Mouse (Mus musculus) intestine, embryonic 14.5 days (tissue): ENCODE results near the gene Gm13283. TPM values are rescaled to one million over a fixed set of nuclear protein-coding genes. Genes with fewer than 3 reads are reported as not detected.
A peak's percentile ranks its signal among the peaks of the same experiment; 100 is the strongest.
"Not testable (repeated sequence)": the region's sequence is repeated elsewhere in the genome, so short reads cannot be mapped to it uniquely, and the experiment has no call there.

Experiments
- ATAC-seq: fragments of 200-750 bp; cut with Nextera tagmentation; replicated peaks from 2 replicates; pipeline ENCODE4 v1.8.0; 2017; ENCODE audit warnings: low read depth, moderate number of reproducible peaks, moderate TSS enrichment, moderate library complexity; ENCODE audit not compliant: low FRiP score, low TSS enrichment
- DNase-seq: peaks from one replicate; pipeline ENCODE4 v3.0.0-alpha.2; 2018; ENCODE audit warnings: low spot score
- H3K27ac ChIP-seq: fragments of 300-500 bp; sonication (generic); 2 replicates; pipeline ENCODE4 v1.5.1; 2014; ENCODE audit warnings: low read depth, mild to moderate bottlenecking, control low read depth
- H3K27me3 ChIP-seq: fragments of 300-500 bp; sonication (generic); replicated peaks from 2 replicates; pipeline ENCODE4 v1.6.1; 2014; ENCODE audit warnings: low read length, control low read depth; ENCODE audit not compliant: control insufficient read depth, insufficient read depth
- H3K36me3 ChIP-seq: fragments of 300-500 bp; sonication (generic); 2 replicates; pipeline ENCODE4 v1.6.1; 2014; ENCODE audit warnings: low read length, control low read depth; ENCODE audit not compliant: control insufficient read depth, insufficient read depth
- H3K4me1 ChIP-seq: fragments of 300-500 bp; sonication (generic); replicated peaks from 2 replicates; pipeline ENCODE4 v1.6.1; 2014; ENCODE audit warnings: low read length, control low read depth, mixed read lengths; ENCODE audit not compliant: control insufficient read depth, insufficient read depth
- H3K4me2 ChIP-seq: fragments of 300-500 bp; sonication (generic); 2 replicates; pipeline ENCODE4 v1.6.1; 2014; ENCODE audit warnings: low read length
- H3K4me3 ChIP-seq: fragments of 300-500 bp; sonication (generic); 2 replicates; pipeline ENCODE4 v1.5.1; 2014; ENCODE audit warnings: low read depth, low read length, control low read depth, mixed read lengths
- H3K9ac ChIP-seq: fragments of 300-500 bp; sonication (generic); 2 replicates; pipeline ENCODE4 v1.6.1; 2014; ENCODE audit warnings: mild to moderate bottlenecking, low read length
- H3K9me3 ChIP-seq: fragments of 300-500 bp; sonication (generic); 2 replicates; pipeline ENCODE4 v1.6.1; 2016; ENCODE audit warnings: low read length, control low read depth; ENCODE audit not compliant: control insufficient read depth
- WGBS: fragments of 180-500 bp; shearing (Covaris S2); extraction: QIAGEN DNeasy Blood & Tissue Kit; methylation state at CpG from one replicate; pipeline ENCODE4 v1.1.7; 2014; 5-methylcytosine and 5-hydroxymethylcytosine counted together
- polyA plus RNA-seq: library from polyadenylated mRNA; unstranded; fragments of >200 nt; fragmentation: Nextera tagmentation; extraction: Ambion mirVana; gene quantifications from 2 replicates; pipeline ENCODE4 v1.2.1, GENCODE M21; 2014

The Gm13283 gene
- polyA plus RNA-seq, 1 experiment from 2014 or later = 0.22 TPM

- Histone ChIP-seq H3K27ac (no peak overlapping the region), H3K36me3 (no peaks in the 10 kb centered on the region), H3K4me2 (no peak overlapping the region), H3K9ac (no peak overlapping the region), H3K9me3 (no peaks in the 10 kb centered on the region), H3K27me3 (no peaks in the 10 kb centered on the region), H3K4me3 (no peak overlapping the region), H3K4me1 (peaks cover 7% of the 10 kb centered on the region; the same call in 1 of the 2 replicates)
- ATAC-seq (no peak), DNase-seq (peak; percentile 92)
- WGBS = 4% methylated on average over 2 of the region's 2 CpGs
Observed at GRCm38 (mm10) chr4:88738480-88738879, 21.4 kb upstream of the Gm13283 start.

DNA sequence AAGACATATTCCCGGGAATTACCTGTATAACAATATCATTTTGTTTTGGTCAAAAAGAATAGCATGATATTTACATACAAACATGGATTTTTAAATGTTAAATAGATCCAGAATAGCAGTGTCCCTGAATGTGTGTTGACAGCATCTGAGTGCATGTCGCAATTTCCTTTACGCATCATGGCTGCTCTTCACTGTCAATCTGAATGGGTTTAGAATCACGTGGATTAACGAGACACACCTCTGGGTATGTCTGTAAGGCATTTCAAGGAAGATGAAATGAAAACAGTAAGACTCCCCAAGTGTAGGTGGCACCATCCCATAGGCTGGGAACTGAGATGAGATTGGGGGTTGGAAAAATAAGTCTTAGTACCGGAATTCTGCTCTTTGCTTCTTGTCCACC is 20.9 kb upstream of the Gm13283 start:
- ATAC-seq (no peak), DNase-seq (no peak)
- Histone ChIP-seq H3K27me3 (no peaks in the 10 kb centered on the region), H3K4me2 (no peak overlapping the region), H3K4me3 (no peak overlapping the region), H3K27ac (no peak overlapping the region), H3K9ac (no peak overlapping the region), H3K36me3 (no peaks in the 10 kb centered on the region), H3K9me3 (no peaks in the 10 kb centered on the region), H3K4me1 (peaks cover 7% of the 10 kb centered on the region; the same call in 1 of the 2 replicates)
- WGBS = 89% methylated on average over 6 of the region's 6 CpGs

GRCm38 (mm10) chr4:88741426-88741825 is 18.5 kb upstream of the Gm13283 start:
- no peak overlapping the region for H3K27ac ChIP-seq

DNA sequence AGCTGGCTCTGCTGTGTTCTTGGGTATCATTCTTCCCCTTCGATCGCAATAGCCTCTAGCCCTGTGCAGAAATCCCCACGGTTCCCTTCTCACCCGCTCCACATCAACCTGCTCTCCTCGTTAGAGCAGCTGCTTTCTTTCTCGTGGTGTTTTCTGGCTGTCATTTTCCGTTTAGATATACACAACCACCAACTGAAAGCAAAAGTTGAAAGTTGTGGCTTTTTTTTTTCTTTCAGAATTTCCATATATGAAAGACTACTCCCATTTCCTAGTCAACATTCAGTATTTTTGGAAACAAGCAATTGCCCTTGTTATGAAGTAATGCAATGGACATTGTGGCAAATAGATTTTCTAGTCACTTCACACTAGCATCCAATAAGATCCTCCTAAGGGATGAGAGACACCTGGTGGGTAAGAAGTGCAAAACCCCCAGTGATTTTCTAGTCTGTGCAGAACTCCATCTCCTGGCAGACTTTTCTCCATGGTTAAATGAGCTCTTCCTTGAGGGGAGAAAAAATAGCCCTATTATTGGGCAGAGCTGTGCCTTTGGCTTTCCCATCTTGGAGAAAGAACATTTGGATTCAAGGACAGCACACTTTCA is 17.0 kb upstream of the Gm13283 start:
- H3K4me2 ChIP-seq = no peak overlapping the region
- no peaks in the 10 kb centered on the region for H3K9me3 ChIP-seq
- ATAC-seq (no peak), DNase-seq (no peak)
- no peak overlapping the region for H3K9ac ChIP-seq
- no peak overlapping the region for H3K27ac ChIP-seq
- H3K4me3 ChIP-seq = no peak overlapping the region
- 71% methylated on average over 7 of the region's 7 CpGs for WGBS
- no peaks in the 10 kb centered on the region for H3K27me3 ChIP-seq
- H3K36me3 ChIP-seq = no peaks in the 10 kb centered on the region
- H3K4me1 ChIP-seq = peaks cover 7% of the 10 kb centered on the region; the same call in 1 of the 2 replicates

More at GRCm38 (mm10) chr4:88741426-88741825, 18.5 kb upstream of the Gm13283 start:
- Histone ChIP-seq H3K36me3 (no peaks in the 10 kb centered on the region), H3K27me3 (no peaks in the 10 kb centered on the region), H3K9me3 (no peaks in the 10 kb centered on the region), H3K4me2 (no peak overlapping the region), H3K4me1 (peaks cover 7% of the 10 kb centered on the region; the same call in 1 of the 2 replicates), H3K4me3 (no peak overlapping the region), H3K9ac (no peak overlapping the region)
- WGBS = 92% methylated on average over 4 of the region's 4 CpGs
- ATAC-seq = no peak
- DNase-seq = no peak

- Histone ChIP-seq H3K9ac (no peak overlapping the region), H3K4me1 (peaks cover 7% of the 10 kb centered on the region; the same call in 1 of the 2 replicates), H3K36me3 (no peaks in the 10 kb centered on the region), H3K27me3 (no peaks in the 10 kb centered on the region), H3K4me3 (no peak overlapping the region), H3K4me2 (no peak overlapping the region), H3K27ac (no peak overlapping the region), H3K9me3 (no peaks in the 10 kb centered on the region)
- WGBS = 78% methylated on average over 3 of the region's 3 CpGs
- ATAC-seq (no peak), DNase-seq (no peak)
Observed at GRCm38 (mm10) chr4:88744207-88744606, 15.7 kb upstream of the Gm13283 start.

- no peak overlapping the region for H3K27ac ChIP-seq
- no peak overlapping the region for H3K4me3 ChIP-seq
- no peaks in the 10 kb centered on the region for H3K9me3 ChIP-seq
- WGBS = 54% methylated on average over 6 of the region's 6 CpGs
- no peaks in the 10 kb centered on the region for H3K36me3 ChIP-seq
- H3K27me3 ChIP-seq = no peaks in the 10 kb centered on the region
- H3K9ac ChIP-seq = no peak overlapping the region
- no peak overlapping the region for H3K4me2 ChIP-seq
- DNase-seq (no peak), ATAC-seq (no peak)
- no peaks in the 10 kb centered on the region for H3K4me1 ChIP-seq
Observed at GRCm38 (mm10) chr4:88749926-88750325, 10.0 kb upstream of the Gm13283 start.

DNA sequence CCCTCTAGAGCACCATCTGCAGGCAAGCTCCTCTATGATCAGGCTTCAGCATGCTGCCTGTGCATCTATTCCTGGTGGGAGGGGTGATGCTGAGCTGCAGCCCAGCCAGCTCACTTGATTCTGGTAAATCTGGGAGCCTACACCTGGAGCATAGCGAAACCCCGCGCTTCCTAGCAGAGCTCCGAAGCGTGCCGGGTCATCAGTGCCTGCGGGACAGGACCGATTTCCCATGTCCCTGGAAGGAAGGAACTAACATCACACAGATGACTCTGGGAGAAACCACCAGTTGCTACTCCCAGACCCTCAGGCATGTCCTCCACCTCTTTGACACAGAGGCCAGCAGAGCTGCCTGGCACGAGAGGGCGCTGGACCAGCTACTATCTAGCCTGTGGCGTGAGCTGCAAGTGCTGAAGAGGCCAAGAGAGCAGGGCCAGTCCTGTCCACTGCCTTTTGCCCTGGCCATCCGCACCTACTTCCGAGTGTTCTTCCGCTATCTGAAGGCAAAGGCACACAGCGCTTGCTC is 5.0 kb upstream of the Gm13283 start, which contains the start of gene Gm13271:
TSS of gene Gm13271 (plus strand) at position 51 of the 523 bp plus-strand sequence.
- H3K27ac ChIP-seq, H3K9me3 ChIP-seq, H3K36me3 ChIP-seq, DNase-seq, H3K4me1 ChIP-seq, ATAC-seq, H3K27me3 ChIP-seq, H3K9ac ChIP-seq, H3K4me3 ChIP-seq, H3K4me2 ChIP-seq: not testable (repeated sequence)
- 82% methylated on average over 15 of the region's 15 CpGs for WGBS

GRCm38 (mm10) chr4:88756581-88757513 is 3.1 kb upstream of the Gm13283 start:
- not testable (repeated sequence) for H3K27me3 ChIP-seq, H3K36me3 ChIP-seq, H3K9me3 ChIP-seq, ATAC-seq, H3K4me1 ChIP-seq
- WGBS = 10% methylated on average over 28 of the region's 31 CpGs
- Histone ChIP-seq H3K4me3 (peak overlapping the region; percentile 46), H3K9ac (peak overlapping the region; percentile 53), H3K27ac (peak overlapping the region; percentile 89), H3K4me2 (peak overlapping the region; percentile 59)
- DNase-seq = peak; percentile 79
